Mouse (Mus musculus): ENCODE measurements around the gene Kif18a. TPM values are rescaled to one million over a fixed set of nuclear protein-coding genes. Genes with fewer than 3 reads are reported as not detected.

Gene Kif18a
- polyA plus RNA-seq, 1 experiment: 8.0 TPM

DNA sequence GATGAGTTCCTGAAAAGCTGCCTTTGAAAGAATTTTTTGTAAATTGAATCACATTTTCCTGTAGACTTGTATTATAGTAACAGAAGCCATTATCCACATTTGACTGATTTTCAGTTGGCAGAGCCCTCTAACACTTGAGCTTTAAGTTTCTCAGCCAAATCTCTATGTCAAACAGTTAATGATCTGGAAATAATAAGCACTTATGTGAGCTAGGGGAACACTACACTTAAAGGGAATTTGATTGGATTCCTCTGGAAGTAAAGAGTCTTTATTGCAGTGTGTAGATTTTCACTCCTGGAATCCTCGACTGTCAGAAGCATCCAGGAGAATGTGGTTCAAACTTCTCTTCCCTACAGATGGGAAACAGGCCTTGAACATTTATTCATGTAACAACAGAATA, 105.7 kb downstream of the Kif18a start:
- no peak overlapping the region for H3K27ac ChIP-seq (ENCODE audit: control insufficient read depth, insufficient read depth, low read depth, low read length, poor library complexity)
- 65% methylated on average over 1 of the region's 1 CpGs for WGBS
- no peak for TF ChIP-seq CTCF (IDR thresholded peaks at IDR 0.05; ENCODE audit: control insufficient read depth, insufficient read depth, low read length)
- no peak for TF ChIP-seq POLR2A (IDR thresholded peaks at IDR 0.05; ENCODE audit: borderline replicate concordance, control insufficient read depth, low read depth, low read length)
- H3K4me3 ChIP-seq (replicated peaks; ENCODE audit: control insufficient read depth, low read depth, low read length): no peak overlapping the region
- H3K4me1 ChIP-seq (ENCODE audit: control insufficient read depth, insufficient read depth, low read length): no peaks in the 10 kb centered on the region

DNA sequence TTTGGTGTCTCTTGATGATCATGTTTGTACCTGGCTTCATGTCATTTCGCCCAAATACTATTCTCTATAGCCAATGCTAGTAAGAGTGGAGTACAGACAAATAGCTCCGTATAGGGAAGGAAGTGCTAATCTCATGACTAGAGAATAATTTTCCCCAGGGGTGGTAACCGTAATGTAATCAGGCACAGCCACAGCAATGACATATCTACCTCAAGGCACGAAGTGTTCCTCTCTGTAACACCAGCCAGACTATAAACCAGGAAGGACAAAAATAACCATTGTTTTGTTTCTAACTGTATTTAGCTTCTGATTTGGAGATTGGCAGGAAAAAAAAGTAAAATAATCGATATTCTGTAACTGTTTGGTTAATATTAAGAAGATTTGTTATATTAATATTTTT, 108.2 kb downstream of the Kif18a start:
- H3K4me1 ChIP-seq (ENCODE audit: control insufficient read depth, insufficient read depth, low read length): no peaks in the 10 kb centered on the region
- H3K27ac ChIP-seq (ENCODE audit: control insufficient read depth, insufficient read depth, low read depth, low read length, poor library complexity): no peak overlapping the region
- TF ChIP-seq CTCF (IDR thresholded peaks at IDR 0.05; ENCODE audit: control insufficient read depth, insufficient read depth, low read length) (no peak), POLR2A (IDR thresholded peaks at IDR 0.05; ENCODE audit: borderline replicate concordance, control insufficient read depth, low read depth, low read length) (no peak)
- H3K4me3 ChIP-seq (replicated peaks; ENCODE audit: control insufficient read depth, low read depth, low read length): no peak overlapping the region
- WGBS: 18% methylated on average over 5 of the region's 5 CpGs

DNA sequence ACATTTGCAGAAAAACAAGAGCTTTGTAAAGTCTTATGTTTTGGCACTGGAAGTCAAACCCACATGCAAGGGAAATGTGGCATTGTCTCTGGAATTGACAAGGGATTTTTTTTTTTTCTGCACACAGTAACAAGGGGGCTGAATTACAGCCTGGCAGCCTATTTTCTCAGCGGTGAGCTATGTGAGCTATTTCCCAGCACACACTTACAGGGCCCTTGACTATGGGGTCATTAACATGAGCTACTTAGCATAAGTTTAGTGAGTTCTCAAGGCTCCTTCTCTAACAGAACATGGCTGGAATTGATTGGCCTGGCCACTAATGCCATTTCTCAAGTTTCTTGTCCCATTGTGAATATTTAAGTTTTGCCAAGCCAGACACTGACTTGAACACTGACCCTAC, 109.4 kb downstream of the Kif18a start:
- Histone ChIP-seq H3K4me1 (ENCODE audit: control insufficient read depth, insufficient read depth, low read length) (no peaks in the 10 kb centered on the region), H3K27ac (ENCODE audit: control insufficient read depth, insufficient read depth, low read depth, low read length, poor library complexity) (no peak overlapping the region), H3K4me3 (replicated peaks; ENCODE audit: control insufficient read depth, low read depth, low read length) (no peak overlapping the region)
- WGBS: 55% methylated on average over 1 of the region's 1 CpGs
- TF ChIP-seq CTCF (IDR thresholded peaks at IDR 0.05; ENCODE audit: control insufficient read depth, insufficient read depth, low read length): no peak

Other genes with a start within 250 kb of the Kif18a start
- 1.1 and 2.4 TPM in 2 replicates for gene Mettl15, start within 50 bp of the Kif18a start, polyA plus RNA-seq (2011; ENCODE audit: insufficient read depth, insufficient read length, low replicate concordance, missing spikeins)